Mouse (Mus musculus) hindbrain, embryonic 12.5 days (tissue): ENCODE data around the gene Rfesd. TPM values are rescaled to one million over a fixed set of nuclear protein-coding genes. Genes with fewer than 3 reads are reported as not detected.

Experiments
- ATAC-seq: fragments of 200-750 bp; cut with Nextera tagmentation; 2 replicates; pipeline ENCODE4 v1.8.0; 2017; ENCODE audit warnings: moderate TSS enrichment; ENCODE audit not compliant: low FRiP score
- H3K27ac ChIP-seq: fragments of 300-500 bp; sonication (generic); 2 replicates; pipeline ENCODE4 v1.5.1; 2016; ENCODE audit warnings: mild to moderate bottlenecking
- H3K27me3 ChIP-seq: fragments of 300-500 bp; sonication (generic); 2 replicates; pipeline ENCODE4 v1.6.1; 2016; ENCODE audit warnings: mild to moderate bottlenecking
- H3K36me3 ChIP-seq: fragments of 300-500 bp; sonication (generic); 2 replicates; pipeline ENCODE4 v1.6.1; 2016; ENCODE audit warnings: mild to moderate bottlenecking
- H3K4me1 ChIP-seq: fragments of 300-500 bp; sonication (generic); 2 replicates; pipeline ENCODE4 v1.6.1; 2016
- H3K4me2 ChIP-seq: fragments of 300-500 bp; sonication (generic); replicated peaks from 2 replicates; pipeline ENCODE4 v1.6.1; 2016; ENCODE audit warnings: mild to moderate bottlenecking
- H3K4me3 ChIP-seq: fragments of 300-500 bp; sonication (generic); 2 replicates; pipeline ENCODE4 v1.5.1; 2016; ENCODE audit warnings: mild to moderate bottlenecking
- H3K9ac ChIP-seq: fragments of 300-500 bp; sonication (generic); 2 replicates; pipeline ENCODE4 v1.6.1; 2016; ENCODE audit warnings: mild to moderate bottlenecking, moderate library complexity
- H3K9me3 ChIP-seq: fragments of 300-500 bp; sonication (generic); replicated peaks from 2 replicates; pipeline ENCODE4 v1.6.1; 2016; ENCODE audit warnings: mild to moderate bottlenecking
- WGBS: fragments of 180-500 bp; shearing (Covaris S2); methylation state at CpG from one replicate; pipeline ENCODE4 v1.1.7; 2016; 5-methylcytosine and 5-hydroxymethylcytosine counted together
- polyA plus RNA-seq: library from polyadenylated mRNA; unstranded; fragments of >200 nt; fragmentation: Nextera tagmentation; extraction: Ambion mirVana; gene quantifications from 2 replicates; pipeline ENCODE4 v1.2.1, GENCODE M21; 2016

Gene Rfesd
- polyA plus RNA-seq, 1 experiment from 2014 or later = 19.7 TPM

DNA sequence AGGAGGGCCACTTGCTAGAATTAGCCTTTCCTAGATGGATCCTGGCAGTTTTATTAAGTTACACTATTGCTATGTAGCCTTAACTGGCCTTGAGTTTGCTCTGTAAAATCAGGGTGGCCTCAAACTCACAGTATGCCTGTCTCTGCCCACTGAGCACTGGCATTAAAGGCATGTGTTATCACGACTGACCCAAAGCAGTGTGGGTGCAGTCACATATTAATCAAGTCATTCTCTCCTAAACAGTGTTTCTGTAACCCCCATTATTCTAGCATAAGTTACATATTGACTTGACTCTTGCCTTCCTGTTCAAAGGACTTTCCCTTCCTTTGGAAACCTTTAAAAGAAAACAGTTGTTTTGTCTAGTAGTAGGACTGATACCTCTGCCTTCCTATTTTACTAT, 23.9 kb upstream of the Rfesd start:
- H3K27ac ChIP-seq = no peak overlapping the region
- H3K27me3 ChIP-seq = no peaks in the 10 kb centered on the region
- H3K4me1 ChIP-seq = no peaks in the 10 kb centered on the region
- no peaks in the 10 kb centered on the region for H3K36me3 ChIP-seq
- WGBS = 74% methylated on average over 1 of the region's 1 CpGs
- no peak for ATAC-seq
- no peak overlapping the region for H3K9ac ChIP-seq
- no peak overlapping the region for H3K4me2 ChIP-seq
- H3K9me3 ChIP-seq = no peaks in the 10 kb centered on the region; the same call in 1 of the 2 replicates
- H3K4me3 ChIP-seq = no peak overlapping the region

DNA sequence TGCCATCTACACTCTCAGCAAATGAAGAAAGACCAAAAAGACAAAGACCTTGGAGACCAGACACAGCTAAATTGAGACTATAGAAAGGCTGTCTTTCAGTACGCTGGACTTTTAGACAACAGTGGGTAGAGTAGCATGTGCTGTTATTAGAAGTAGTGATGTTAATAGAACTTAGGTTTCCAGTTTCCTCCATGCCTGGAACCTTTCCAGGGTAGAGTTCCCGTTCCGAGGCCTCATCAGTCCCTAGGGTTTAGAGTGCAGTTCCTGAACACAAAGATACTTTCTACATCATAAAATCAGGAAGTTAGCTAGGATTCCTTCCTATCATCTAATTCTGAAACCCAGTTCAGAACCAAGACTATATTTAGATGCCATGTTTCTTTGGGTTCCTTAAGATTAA, 6.1 kb upstream of the Rfesd start:
- 79% methylated on average over 3 of the region's 3 CpGs for WGBS
- no peak for ATAC-seq
- H3K27me3 ChIP-seq = no peaks in the 10 kb centered on the region

GRCm38 (mm10) chr13:76021782-76022181, 3.3 kb upstream of the Rfesd start:
- Histone ChIP-seq H3K27ac (no peak overlapping the region), H3K4me1 (peaks cover 7% of the 10 kb centered on the region), H3K36me3 (no peaks in the 10 kb centered on the region), H3K9me3 (no peaks in the 10 kb centered on the region), H3K4me3 (no peak overlapping the region), H3K9ac (no peak overlapping the region), H3K27me3 (no peaks in the 10 kb centered on the region), H3K4me2 (no peak overlapping the region)
- WGBS = 91% methylated on average over 2 of the region's 2 CpGs
- no peak for ATAC-seq

More for the DNA sequence above, 6.1 kb upstream of the Rfesd start:
- no peak overlapping the region for H3K27ac ChIP-seq
- H3K9ac ChIP-seq = no peak overlapping the region
- H3K4me3 ChIP-seq = no peak overlapping the region
- no peaks in the 10 kb centered on the region for H3K36me3 ChIP-seq
- no peaks in the 10 kb centered on the region for H3K9me3 ChIP-seq
- H3K4me1 ChIP-seq = no peaks in the 10 kb centered on the region
- H3K4me2 ChIP-seq = no peak overlapping the region

DNA sequence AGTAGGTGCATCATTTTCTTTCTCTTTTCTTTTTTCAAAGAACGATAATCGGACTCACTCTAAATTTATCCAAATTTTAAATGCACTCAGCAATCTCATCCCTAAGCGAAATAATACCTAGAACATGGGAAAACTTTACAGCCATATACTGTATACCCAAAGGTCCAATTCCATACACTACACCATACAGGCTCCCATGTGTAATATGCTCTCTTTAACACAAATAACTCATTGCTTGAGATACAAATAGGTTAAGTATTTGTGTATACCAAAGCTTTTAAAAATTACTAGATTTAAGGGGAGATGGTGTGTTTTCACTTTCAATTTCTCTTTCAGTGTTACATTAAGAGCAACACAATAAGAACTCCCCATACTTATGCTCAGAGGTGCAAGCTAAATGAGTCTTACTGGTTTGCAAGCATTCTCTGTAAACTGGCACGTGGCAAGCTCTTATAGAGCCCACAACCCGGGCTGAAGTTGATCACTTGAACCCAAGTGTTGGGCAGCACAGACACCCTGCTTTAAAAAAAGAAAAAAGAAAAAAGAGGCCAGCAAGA, 403 bp upstream of the Rfesd start:
- H3K4me2 ChIP-seq = peak overlapping the region; percentile 54
- WGBS = 47% methylated on average over 5 of the region's 5 CpGs
- no peaks in the 10 kb centered on the region for H3K27me3 ChIP-seq
- peak; percentile 70 for ATAC-seq
- peak overlapping the region; percentile 63 for H3K4me3 ChIP-seq
- H3K9ac ChIP-seq = no peak overlapping the region; the same call in 1 of the 2 replicates
- no peaks in the 10 kb centered on the region for H3K36me3 ChIP-seq
- H3K27ac ChIP-seq = no peak overlapping the region; the same call in 1 of the 2 replicates
- no peaks in the 10 kb centered on the region for H3K9me3 ChIP-seq
- peaks cover 7% of the 10 kb centered on the region for H3K4me1 ChIP-seq

GRCm38 (mm10) chr13:76017465-76017864, 1.1 kb downstream of the Rfesd start:
- peaks cover 7% of the 10 kb centered on the region for H3K4me1 ChIP-seq
- peak overlapping the region; percentile 63 for H3K4me3 ChIP-seq
- H3K27ac ChIP-seq = peak overlapping the region; percentile 93
- H3K4me2 ChIP-seq = peak overlapping the region; percentile 54
- ATAC-seq = no peak
- no peaks in the 10 kb centered on the region for H3K27me3 ChIP-seq
- 79% methylated on average over 4 of the region's 4 CpGs for WGBS
- H3K9ac ChIP-seq = peak overlapping the region; percentile 84
- H3K9me3 ChIP-seq = no peaks in the 10 kb centered on the region
- no peaks in the 10 kb centered on the region for H3K36me3 ChIP-seq

- no peak overlapping the region for H3K9ac ChIP-seq
- H3K27ac ChIP-seq = no peak overlapping the region
- H3K4me1 ChIP-seq = peaks cover 7% of the 10 kb centered on the region
- H3K4me3 ChIP-seq = no peak overlapping the region
- no peak overlapping the region for H3K4me2 ChIP-seq
- 81% methylated on average over 2 of the region's 2 CpGs for WGBS
- no peaks in the 10 kb centered on the region for H3K36me3 ChIP-seq
- ATAC-seq = no peak
- no peaks in the 10 kb centered on the region for H3K27me3 ChIP-seq
- H3K9me3 ChIP-seq = no peaks in the 10 kb centered on the region
These were observed 4.0 kb downstream of the Rfesd start for GRCm38 (mm10) chr13:76014511-76014910.

- H3K4me1 ChIP-seq = no peaks in the 10 kb centered on the region
- no peak overlapping the region for H3K4me3 ChIP-seq
- ATAC-seq = no peak
- H3K9ac ChIP-seq = no peak overlapping the region
- peaks cover 6% of the 10 kb centered on the region; the same call in 1 of the 2 replicates for H3K36me3 ChIP-seq
- no peaks in the 10 kb centered on the region for H3K9me3 ChIP-seq
- WGBS = 84% methylated on average over 3 of the region's 3 CpGs
- no peaks in the 10 kb centered on the region for H3K27me3 ChIP-seq
- H3K27ac ChIP-seq = no peak overlapping the region
- no peak overlapping the region for H3K4me2 ChIP-seq
These were observed 15.2 kb downstream of the Rfesd start for GRCm38 (mm10) chr13:76003272-76003671.

DNA sequence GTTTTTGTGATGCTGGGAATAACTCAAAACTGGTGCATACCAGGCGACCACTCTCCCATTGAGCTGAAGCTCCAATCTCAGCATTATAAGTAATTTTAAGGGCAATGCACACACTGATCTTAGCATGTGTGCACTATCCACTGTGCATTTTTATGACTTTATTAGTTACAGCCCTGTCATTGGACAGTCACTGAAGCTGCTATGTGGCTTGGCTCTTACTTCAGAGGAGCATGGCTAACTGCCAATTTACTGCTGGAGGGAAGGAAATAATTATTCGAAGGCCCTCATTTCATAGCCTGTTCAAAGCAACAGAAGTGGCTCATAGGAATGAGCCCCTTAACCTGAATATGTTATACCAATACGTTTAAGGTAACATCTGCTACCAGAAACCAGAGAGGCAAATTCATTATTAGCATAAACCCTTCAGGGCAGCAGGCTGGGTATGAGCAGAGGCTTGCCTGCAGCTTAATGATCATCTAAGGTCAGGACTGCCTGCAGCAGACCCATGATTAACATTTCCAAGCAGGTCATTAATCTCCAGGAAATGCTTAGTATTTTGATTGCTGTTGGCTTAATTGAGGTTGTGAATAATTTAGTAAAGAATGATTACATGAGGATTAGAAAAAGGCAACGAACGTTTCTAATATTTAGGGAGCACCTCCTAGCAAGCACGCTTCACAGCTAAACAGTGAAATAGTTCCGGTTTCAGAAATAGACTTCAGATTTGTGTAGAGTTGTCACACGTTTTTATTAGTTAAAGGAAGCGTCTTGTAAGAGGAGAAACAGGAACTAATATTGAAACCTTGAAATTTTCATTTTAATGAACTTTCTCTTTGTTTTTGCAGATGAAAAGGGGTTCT, 26.1 kb downstream of the Rfesd start:
- no peaks in the 10 kb centered on the region for H3K36me3 ChIP-seq
- H3K9ac ChIP-seq = no peak overlapping the region
- H3K4me1 ChIP-seq = 0 out of 2 replicates have a peak, but pooled peaks cover 3% of the 10 kb centered on the region
- peak; percentile 96 for ATAC-seq
- H3K27ac ChIP-seq = peak overlapping the region; percentile 57; the same call in 1 of the 2 replicates
- no peak overlapping the region for H3K4me2 ChIP-seq
- no peaks in the 10 kb centered on the region for H3K27me3 ChIP-seq
- 50% methylated on average over 9 of the region's 9 CpGs for WGBS
- 0 out of 2 replicates have a peak, but pooled peaks cover 3% of the 10 kb centered on the region for H3K9me3 ChIP-seq
- H3K4me3 ChIP-seq = no peak overlapping the region

- Histone ChIP-seq H3K4me1 (0 out of 2 replicates have a peak, but pooled peaks cover 3% of the 10 kb centered on the region), H3K9ac (no peak overlapping the region), H3K9me3 (no peaks in the 10 kb centered on the region), H3K36me3 (no peaks in the 10 kb centered on the region), H3K4me2 (no peak overlapping the region), H3K27ac (no peak overlapping the region), H3K4me3 (no peak overlapping the region), H3K27me3 (no peaks in the 10 kb centered on the region)
- ATAC-seq = no peak
- 97% methylated on average over 1 of the region's 1 CpGs for WGBS
These were observed 30.4 kb downstream of the Rfesd start for GRCm38 (mm10) chr13:75988096-75988495.

- Histone ChIP-seq H3K27me3 (no peaks in the 10 kb centered on the region), H3K9me3 (no peaks in the 10 kb centered on the region), H3K36me3 (no peaks in the 10 kb centered on the region), H3K4me2 (no peak overlapping the region), H3K27ac (no peak overlapping the region), H3K9ac (no peak overlapping the region), H3K4me1 (no peaks in the 10 kb centered on the region), H3K4me3 (no peak overlapping the region)
- no peak for ATAC-seq
These were observed 36.6 kb downstream of the Rfesd start for GRCm38 (mm10) chr13:75981901-75982300.

DNA sequence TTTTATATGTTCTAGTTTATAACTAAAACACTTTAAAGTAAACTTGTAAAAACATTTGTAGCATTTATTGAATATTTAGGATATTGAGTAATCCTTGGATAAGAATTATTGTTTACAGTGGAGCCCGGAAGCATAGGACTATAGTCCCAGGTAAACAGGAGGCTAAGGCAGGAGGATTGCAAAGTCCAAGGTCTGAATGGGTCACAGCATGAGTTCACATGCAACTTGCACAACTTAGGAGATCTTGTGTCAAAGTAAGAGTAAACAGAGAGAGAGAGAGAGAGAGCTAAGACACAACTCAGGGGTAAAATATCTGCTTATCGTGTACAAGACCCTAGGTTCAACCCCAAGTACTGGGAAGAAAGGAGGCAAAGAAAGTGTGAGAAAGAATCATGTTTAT, 41.9 kb downstream of the Rfesd start:
- no peak overlapping the region for H3K4me3 ChIP-seq
- 80% methylated on average over 2 of the region's 2 CpGs for WGBS
- H3K27me3 ChIP-seq = no peaks in the 10 kb centered on the region
- H3K4me1 ChIP-seq = no peaks in the 10 kb centered on the region
- no peak for ATAC-seq
- H3K36me3 ChIP-seq = no peaks in the 10 kb centered on the region
- no peak overlapping the region for H3K9ac ChIP-seq
- no peak overlapping the region for H3K4me2 ChIP-seq
- H3K27ac ChIP-seq = no peak overlapping the region
- H3K9me3 ChIP-seq = no peaks in the 10 kb centered on the region

DNA sequence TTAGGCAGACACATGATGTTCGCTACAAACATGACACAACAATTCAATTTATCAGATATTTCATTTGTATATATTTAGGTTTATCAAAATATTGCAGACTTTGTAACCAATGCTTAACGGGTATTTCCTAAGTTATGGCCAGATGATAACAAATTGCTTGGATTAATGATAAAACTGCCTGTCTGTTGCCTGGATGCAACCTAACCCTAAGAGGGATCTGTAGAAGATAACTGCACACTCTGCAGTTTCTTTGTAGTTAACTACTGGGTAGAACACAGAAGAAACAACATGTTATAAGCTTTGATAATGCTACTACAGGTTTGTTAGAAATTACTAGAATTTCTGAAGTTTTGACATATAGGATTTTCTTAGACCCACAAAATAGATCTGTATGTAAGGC, 42.3 kb downstream of the Rfesd start:
- no peak for ATAC-seq
- Histone ChIP-seq H3K9ac (no peak overlapping the region), H3K4me2 (no peak overlapping the region), H3K4me1 (no peaks in the 10 kb centered on the region), H3K27ac (no peak overlapping the region), H3K9me3 (no peaks in the 10 kb centered on the region), H3K27me3 (no peaks in the 10 kb centered on the region), H3K36me3 (no peaks in the 10 kb centered on the region), H3K4me3 (no peak overlapping the region)
- 84% methylated on average over 2 of the region's 2 CpGs for WGBS

DNA sequence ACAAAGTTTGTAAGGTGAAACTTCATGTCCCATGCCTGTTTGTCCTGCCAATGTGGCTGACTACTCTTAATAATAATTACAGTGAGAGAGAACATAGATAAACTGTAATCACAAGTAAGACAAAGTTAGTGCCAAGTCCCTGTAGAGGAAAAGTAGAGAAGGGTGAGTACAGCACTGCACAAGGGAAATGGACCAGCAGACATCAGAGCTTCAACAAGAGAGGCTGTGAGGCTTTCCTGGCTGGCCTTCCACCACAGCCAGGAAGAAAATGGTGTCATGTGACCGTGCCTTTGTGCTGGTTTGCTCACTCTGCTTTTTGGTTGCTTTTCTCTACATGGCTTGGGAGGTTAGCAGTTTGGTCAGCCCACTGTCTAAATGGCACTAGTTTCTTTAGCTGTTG, 42.9 kb downstream of the Rfesd start:
- no peak for ATAC-seq
- no peaks in the 10 kb centered on the region for H3K36me3 ChIP-seq
- H3K27ac ChIP-seq = no peak overlapping the region
- no peak overlapping the region for H3K9ac ChIP-seq
- 71% methylated on average over 1 of the region's 1 CpGs for WGBS
- no peak overlapping the region for H3K4me3 ChIP-seq
- no peaks in the 10 kb centered on the region for H3K9me3 ChIP-seq
- no peak overlapping the region for H3K4me2 ChIP-seq
- H3K4me1 ChIP-seq = no peaks in the 10 kb centered on the region
- no peaks in the 10 kb centered on the region for H3K27me3 ChIP-seq
